Mouse (Mus musculus) naive thymus-derived CD4-positive, alpha-beta T cell, adult 2 months (primary cell): ENCODE results near the gene Mrgprh.
"Not testable (repeated sequence)": the region's sequence is repeated elsewhere in the genome, so short reads cannot be mapped to it uniquely, and the experiment has no call there.

Experiments used
- DNase-seq: peaks from one replicate; pipeline ENCODE4 v3.0.0-alpha.2; 2011; ENCODE audit warnings: low read depth

Gene Mrgprh

GRCm38 (mm10) chr17:12868640-12869039 is 7.2 kb upstream of the Mrgprh start:
- DNase-seq, result no peak

GRCm38 (mm10) chr17:12872275-12873028 is 3.4 kb upstream of the Mrgprh start:
- no peak for DNase-seq

- peak; percentile 90 for DNase-seq
Measured at GRCm38 (mm10) chr17:12880178-12880577, 4.3 kb downstream of the Mrgprh start.

GRCm38 (mm10) chr17:12881216-12881615 is 5.4 kb downstream of the Mrgprh start:
- DNase-seq, result no peak

- DNase-seq, result peak; percentile 59
Measured at GRCm38 (mm10) chr17:12886620-12887019, 10.8 kb downstream of the Mrgprh start.

GRCm38 (mm10) chr17:12887021-12887775 is 11.4 kb downstream of the Mrgprh start:
- no peak for DNase-seq

- DNase-seq, result no peak
Measured at GRCm38 (mm10) chr17:12891054-12891453, 15.2 kb downstream of the Mrgprh start.

GRCm38 (mm10) chr17:12892033-12892432 is 16.2 kb downstream of the Mrgprh start:
- DNase-seq, result no peak

GRCm38 (mm10) chr17:12897674-12898073 is 21.8 kb downstream of the Mrgprh start:
- no peak for DNase-seq

- DNase-seq, result not testable (repeated sequence)
Measured at GRCm38 (mm10) chr17:12898607-12899006, 22.8 kb downstream of the Mrgprh start.

- DNase-seq, result no peak
Measured at GRCm38 (mm10) chr17:12902291-12902690, 26.5 kb downstream of the Mrgprh start.

GRCm38 (mm10) chr17:12903372-12904333 is 27.8 kb downstream of the Mrgprh start:
- DNase-seq, result no peak

GRCm38 (mm10) chr17:12904349-12904748 is 28.5 kb downstream of the Mrgprh start:
- no peak for DNase-seq

- no peak for DNase-seq
Measured at GRCm38 (mm10) chr17:12905810-12906209, 30.0 kb downstream of the Mrgprh start.

GRCm38 (mm10) chr17:12906436-12906835 is 30.6 kb downstream of the Mrgprh start:
- DNase-seq, result no peak

GRCm38 (mm10) chr17:12909361-12910280 is 33.8 kb downstream of the Mrgprh start, which contains the start of gene Pnldc1:
Gene Pnldc1, minus strand, starts transcription at chr17:12910230.
- DNase-seq, result no peak

- no peak for DNase-seq
Measured at GRCm38 (mm10) chr17:12910391-12910790, 34.6 kb downstream of the Mrgprh start.

GRCm38 (mm10) chr17:12915488-12915880 is 39.6 kb downstream of the Mrgprh start, which contains the start of gene Tcp1:
Gene Tcp1, plus strand, starts transcription at chr17:12915701.
- no peak for DNase-seq

- peak; percentile 99 for DNase-seq
Measured at GRCm38 (mm10) chr17:12915881-12916583, 40.2 kb downstream of the Mrgprh start, which contains the start of gene Mrpl18. Gene Mrpl18, minus strand, starts transcription at chr17:12916345.
